Mouse (Mus musculus): Measurements from ENCODE around the gene H2-Ob.

The H2-Ob gene

DNA sequence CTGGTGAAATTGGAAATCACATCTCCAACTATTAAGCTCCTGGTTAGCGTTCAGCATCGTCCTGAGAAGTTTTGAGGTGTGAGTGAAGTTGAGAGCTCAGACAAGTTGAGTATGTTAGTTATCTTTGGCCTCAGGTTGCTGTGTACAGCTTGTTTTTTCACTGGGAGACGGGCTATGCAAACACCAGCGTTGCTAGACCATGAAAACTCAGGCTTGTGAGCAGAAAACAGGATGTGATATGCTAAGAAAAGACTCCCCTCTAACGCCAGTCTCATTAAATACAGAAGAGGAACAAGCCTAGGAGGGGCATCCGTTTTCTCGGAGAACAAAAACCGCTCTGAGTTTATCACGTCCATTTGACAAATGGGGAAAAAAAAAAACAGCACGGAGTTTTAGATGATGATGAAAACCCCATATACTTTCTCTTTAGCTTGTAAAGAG is 918 bp downstream of the H2-Ob start:
- in situ Hi-C loops (cut with MboI, MseI): loop anchor here (5.0 to 10.0 kb wide), 2 partner anchors 57 to 115 kb away; partner anchors contain the start of gene Btnl2

DNA sequence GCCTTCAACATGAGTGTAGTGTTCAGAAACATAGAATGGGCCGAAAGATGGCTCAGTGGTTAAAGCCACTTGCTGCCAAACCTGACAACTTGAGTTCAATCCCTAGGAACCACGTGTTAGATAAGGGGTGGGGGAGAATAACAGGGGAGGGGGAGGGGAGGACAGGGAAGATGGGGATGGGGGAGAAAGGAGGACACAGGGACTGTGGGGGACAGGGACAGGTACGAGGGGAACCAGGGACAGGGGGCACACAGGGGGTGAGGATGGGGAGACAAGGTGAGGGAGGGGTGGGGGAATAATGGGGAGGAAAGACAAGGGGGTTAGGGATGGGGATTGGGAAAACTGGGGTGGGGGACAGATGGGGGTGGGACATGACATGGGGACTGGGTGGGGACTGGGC is 1.7 kb downstream of the H2-Ob start:
- in situ Hi-C loops (cut with MboI, MseI): loop anchor here (10.0 kb wide), 1 partner anchor 114 kb away; the partner anchor contains the start of gene Btnl2

- in situ Hi-C loops (cut with MboI, MseI): loop anchor here (10.0 kb wide), 1 partner anchor 114 kb away; the partner anchor contains the start of gene Btnl2
Observed at GRCm38 (mm10) chr17:34240916-34241315, 2.2 kb downstream of the H2-Ob start.

DNA sequence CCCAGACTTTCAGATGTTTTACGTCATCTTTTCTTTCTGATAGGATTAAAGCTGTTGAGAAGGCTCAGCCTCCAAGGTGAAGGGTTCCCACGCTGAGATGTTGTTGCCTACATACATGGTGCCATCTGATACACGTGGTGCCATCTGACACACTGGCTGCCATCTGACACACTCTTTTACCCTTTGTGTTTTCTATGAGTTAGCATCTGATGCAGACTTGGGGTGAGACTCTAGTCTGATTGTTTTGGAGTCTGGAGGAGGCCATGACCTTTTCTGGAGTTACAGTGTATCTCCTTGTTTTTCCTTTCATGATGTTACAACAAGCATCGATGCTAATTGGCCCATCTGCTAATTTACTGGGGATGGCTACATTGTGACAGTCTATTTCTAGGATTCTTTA is 6.0 kb downstream of the H2-Ob start:
- in situ Hi-C loops (cut with MboI, MseI): loop anchor here (10.0 kb wide), 1 partner anchor 110 kb away; the partner anchor contains the start of gene Btnl2

DNA sequence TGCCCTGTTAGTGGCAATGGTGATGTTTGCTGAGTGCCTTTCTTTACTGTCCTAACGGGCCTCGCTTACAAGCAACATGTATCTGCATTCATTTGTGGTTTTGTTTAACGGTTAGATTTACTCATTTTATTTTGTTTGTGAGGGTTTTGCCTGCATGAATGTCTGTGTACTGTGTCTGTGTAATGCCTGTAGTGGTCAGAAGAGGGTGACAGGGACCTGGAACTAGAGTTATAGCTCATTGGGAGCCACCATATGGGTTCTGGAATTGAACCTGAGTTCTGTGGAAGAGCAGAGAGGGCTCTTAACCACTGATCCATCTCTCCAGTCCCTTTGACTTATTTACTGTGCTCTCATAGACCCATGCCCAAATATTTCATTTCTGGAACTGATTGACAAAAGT is 8.3 kb downstream of the H2-Ob start:
- in situ Hi-C loops (cut with MboI, MseI): loop anchor here (10.0 kb wide), 1 partner anchor 108 kb away; the partner anchor contains the start of gene Btnl2

DNA sequence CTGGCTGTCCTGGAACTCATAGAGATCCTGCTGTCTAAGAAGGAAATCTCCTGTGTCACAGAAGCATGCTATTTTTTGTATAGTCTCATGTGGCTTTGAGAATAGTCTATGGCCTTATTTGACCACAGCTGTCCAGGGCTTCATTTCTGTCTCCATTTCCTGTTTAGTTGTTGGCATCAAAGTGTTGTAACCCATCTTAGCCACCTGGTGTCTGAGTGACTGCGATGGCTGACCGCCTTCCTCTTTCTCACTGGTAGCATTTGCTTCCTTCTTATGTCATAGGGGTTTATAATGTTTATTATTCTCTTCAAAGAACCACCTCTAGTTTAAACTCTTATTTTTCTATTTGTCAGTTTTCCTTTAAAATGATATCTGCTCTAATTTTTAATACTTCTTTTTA is 10.1 kb downstream of the H2-Ob start:
- in situ Hi-C loops (cut with MboI, MseI): loop anchor here (10.0 kb wide), 1 partner anchor 106 kb away; the partner anchor contains the start of gene Btnl2

GRCm38 (mm10) chr17:34249361-34249760 is 10.7 kb downstream of the H2-Ob start:
- in situ Hi-C loops (cut with MboI, MseI): loop anchor here (10.0 kb wide), 1 partner anchor 105 kb away; the partner anchor contains the start of gene Btnl2

- in situ Hi-C loops (cut with MboI, MseI): loop anchor here (10.0 to 25.0 kb wide), 2 partner anchors 105 to 1962 kb away; partner anchors contain the start of gene Btnl2
Observed at GRCm38 (mm10) chr17:34249878-34250277, 11.2 kb downstream of the H2-Ob start.

GRCm38 (mm10) chr17:34251666-34252065 is 13.0 kb downstream of the H2-Ob start:
- in situ Hi-C loops (cut with MboI, MseI): loop anchor here (25.0 kb wide), 1 partner anchor 1961 kb away; no protein-coding TSS in a partner anchor

- in situ Hi-C loops (cut with MboI, MseI): loop anchor here (25.0 kb wide), 1 partner anchor 1956 kb away; no protein-coding TSS in a partner anchor
Observed at GRCm38 (mm10) chr17:34256501-34256900, 17.8 kb downstream of the H2-Ob start.

GRCm38 (mm10) chr17:34257594-34258375 is 19.1 kb downstream of the H2-Ob start, which contains the start of gene H2-Ab1:
Gene H2-Ab1 (plus strand): TSS chr17:34257689.
- in situ Hi-C loops (cut with MboI, MseI): loop anchor here (25.0 kb wide), 1 partner anchor 1955 kb away; no protein-coding TSS in a partner anchor

DNA sequence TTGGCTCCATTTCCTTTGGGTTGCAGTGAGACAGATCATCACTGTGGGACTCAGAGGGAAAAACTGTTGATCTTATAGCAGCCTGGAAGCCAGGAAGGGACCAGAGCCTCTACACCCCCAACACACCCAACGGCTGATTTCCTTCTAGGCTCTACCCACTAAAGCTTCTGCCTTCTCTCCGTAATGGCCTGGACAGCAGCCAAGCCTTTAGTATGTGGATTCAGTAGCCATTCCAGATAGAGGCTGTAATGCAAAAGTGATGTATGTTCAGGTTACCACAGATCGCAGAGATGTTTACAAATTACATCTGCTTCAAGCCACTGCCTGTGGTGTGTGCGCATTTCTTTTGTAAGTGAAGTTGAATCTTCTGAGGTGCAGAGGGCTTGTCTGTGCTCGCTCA is 21.8 kb downstream of the H2-Ob start:
- in situ Hi-C loops (cut with MboI, MseI): loop anchor here (25.0 kb wide), 1 partner anchor 1952 kb away; no protein-coding TSS in a partner anchor

- in situ Hi-C loops (cut with MboI, MseI): loop anchor here (25.0 kb wide), 1 partner anchor 1951 kb away; no protein-coding TSS in a partner anchor
Observed at GRCm38 (mm10) chr17:34261502-34261901, 22.8 kb downstream of the H2-Ob start.

GRCm38 (mm10) chr17:34263068-34263467 is 24.4 kb downstream of the H2-Ob start:
- in situ Hi-C loops (cut with MboI, MseI): loop anchor here (25.0 kb wide), 1 partner anchor 1949 kb away; no protein-coding TSS in a partner anchor

- in situ Hi-C loops (cut with MboI, MseI): loop anchor here (25.0 kb wide), 1 partner anchor 1948 kb away; no protein-coding TSS in a partner anchor
Observed at GRCm38 (mm10) chr17:34263811-34264371, 25.2 kb downstream of the H2-Ob start.

- in situ Hi-C loops (cut with MboI, MseI): loop anchor here (5.0 to 25.0 kb wide), 2 partner anchors 48 to 1948 kb away; no protein-coding TSS in a partner anchor
Observed at GRCm38 (mm10) chr17:34264452-34265351, 26.0 kb downstream of the H2-Ob start.

DNA sequence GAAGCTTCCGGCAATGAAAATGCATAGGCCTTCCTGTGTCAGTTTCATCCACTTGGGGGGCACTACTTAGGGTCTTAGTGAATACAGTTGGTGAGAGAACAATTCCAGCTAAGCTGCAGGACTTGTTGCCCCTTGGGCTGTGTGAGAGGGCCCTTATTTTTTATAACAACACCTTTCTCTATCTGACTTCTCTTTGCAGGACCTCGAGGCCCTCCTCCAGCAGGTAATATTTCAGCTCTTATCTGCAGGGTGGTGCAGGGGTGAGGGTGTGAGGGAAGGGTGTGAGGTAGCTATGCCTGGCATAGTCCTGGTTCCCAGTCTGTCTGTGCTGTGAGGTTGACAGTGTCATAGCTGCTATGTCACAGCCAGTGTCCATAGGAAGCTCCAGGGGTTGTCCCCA is 29.6 kb downstream of the H2-Ob start:
- in situ Hi-C loops (cut with MboI, MseI): loop anchor here (5.0 to 25.0 kb wide), 2 partner anchors 44 to 1944 kb away; no protein-coding TSS in a partner anchor

DNA sequence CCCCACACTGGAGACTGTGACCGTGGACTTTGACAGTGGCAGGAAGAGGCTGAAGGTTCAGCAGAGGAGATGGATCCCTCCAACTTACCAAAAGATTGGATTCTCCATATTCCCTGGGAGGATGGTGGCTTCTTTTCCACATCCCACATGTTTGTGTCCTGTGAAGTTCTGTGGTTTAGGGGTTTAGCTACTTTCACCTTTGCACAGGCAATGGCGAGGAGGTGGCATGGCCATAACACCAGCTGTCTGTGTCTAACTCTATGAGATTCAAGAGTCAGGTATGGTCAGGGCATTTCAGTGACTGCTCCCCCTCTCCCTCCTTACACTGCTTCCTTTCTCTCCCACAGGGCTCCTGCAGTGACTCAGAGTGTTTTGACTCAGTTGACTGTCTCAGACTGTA is 30.0 kb downstream of the H2-Ob start:
- in situ Hi-C loops (cut with MboI, MseI): loop anchor here (5.0 to 25.0 kb wide), 2 partner anchors 44 to 1944 kb away; no protein-coding TSS in a partner anchor

- in situ Hi-C loops (cut with MboI, MseI): loop anchor here (5.0 to 25.0 kb wide), 2 partner anchors 42 to 1942 kb away; no protein-coding TSS in a partner anchor
Observed at GRCm38 (mm10) chr17:34269817-34270216, 31.1 kb downstream of the H2-Ob start.

DNA sequence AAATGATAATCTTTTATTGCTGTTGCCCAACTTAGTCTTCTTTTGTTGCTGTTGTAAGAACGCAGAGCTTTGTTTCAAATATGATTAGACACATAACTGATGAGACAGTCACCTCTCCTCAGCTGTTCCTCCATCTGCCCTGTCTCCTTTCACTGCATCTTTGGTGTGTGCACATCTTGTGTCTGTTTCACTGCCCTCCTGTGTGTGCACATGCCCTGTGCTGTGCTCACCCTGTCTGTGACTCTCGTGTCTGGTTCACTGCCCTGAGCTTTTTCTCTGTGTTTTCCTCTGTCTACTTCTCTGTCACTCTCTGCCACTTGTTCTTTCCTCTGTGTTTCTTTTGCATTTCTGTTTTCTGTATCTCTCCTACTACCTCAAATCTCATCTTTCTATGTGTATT is 31.5 kb downstream of the H2-Ob start:
- in situ Hi-C loops (cut with MboI, MseI): loop anchor here (25.0 kb wide), 1 partner anchor 1942 kb away; no protein-coding TSS in a partner anchor
